Mouse (Mus musculus): ENCODE results near the gene Cdc20b.
"Not testable (repeated sequence)": the region's sequence is repeated elsewhere in the genome, so short reads cannot be mapped to it uniquely, and the experiment has no call there.

Cdc20b gene

GRCm38 (mm10) chr13:113034950-113035421 lies at the start of gene Cdc20b:
Gene Cdc20b, plus strand, starts transcription at chr13:113035111.
- DNase-seq: peak; percentile 57

- DNase-seq: no peak
These were observed 49.1 kb upstream of the Cdc20b start for GRCm38 (mm10) chr13:112985605-112986450.

- DNase-seq: no peak
These were observed 48.4 kb upstream of the Cdc20b start for GRCm38 (mm10) chr13:112986451-112986950.

GRCm38 (mm10) chr13:112987532-112987943 lies 47.4 kb upstream of the Cdc20b start, which contains the start of gene Ccno:
Gene Ccno, plus strand, starts transcription at chr13:112987802.
- peak; percentile 97 for DNase-seq

GRCm38 (mm10) chr13:112987991-112988390 lies 46.9 kb upstream of the Cdc20b start:
- DNase-seq: no peak

- DNase-seq: no peak
These were observed 46.0 kb upstream of the Cdc20b start for GRCm38 (mm10) chr13:112988866-112989265.

GRCm38 (mm10) chr13:112989541-112989940 lies 45.4 kb upstream of the Cdc20b start:
- peak; percentile 58 for DNase-seq

GRCm38 (mm10) chr13:112990346-112990745 lies 44.6 kb upstream of the Cdc20b start:
- DNase-seq: peak; percentile 20

- peak; percentile 19 for DNase-seq
These were observed 41.3 kb upstream of the Cdc20b start, which contains the start of gene Mcidas for GRCm38 (mm10) chr13:112993531-112994152. Gene Mcidas, plus strand, starts transcription at chr13:112993845.

GRCm38 (mm10) chr13:112994191-112994590 lies 40.7 kb upstream of the Cdc20b start:
- DNase-seq: peak; percentile 70

GRCm38 (mm10) chr13:112996407-112996806 lies 38.5 kb upstream of the Cdc20b start:
- DNase-seq: no peak

GRCm38 (mm10) chr13:112997369-112997768 lies 37.5 kb upstream of the Cdc20b start:
- no peak for DNase-seq

GRCm38 (mm10) chr13:112998427-112999201 lies 36.3 kb upstream of the Cdc20b start:
- no peak for DNase-seq

- no peak for DNase-seq
These were observed 34.8 kb upstream of the Cdc20b start for GRCm38 (mm10) chr13:113000090-113000489.

GRCm38 (mm10) chr13:113000576-113001318 lies 34.2 kb upstream of the Cdc20b start:
- peak; percentile 70 for DNase-seq

- no peak for DNase-seq
These were observed 22.2 kb upstream of the Cdc20b start for GRCm38 (mm10) chr13:113012683-113013082.

- not testable (repeated sequence) for DNase-seq
These were observed 21.5 kb upstream of the Cdc20b start for GRCm38 (mm10) chr13:113013174-113013953.

- DNase-seq: no peak
These were observed 13.4 kb upstream of the Cdc20b start for GRCm38 (mm10) chr13:113021521-113021920.

GRCm38 (mm10) chr13:113022467-113022866 lies 12.4 kb upstream of the Cdc20b start:
- DNase-seq: no peak

GRCm38 (mm10) chr13:113023274-113024143 lies 11.4 kb upstream of the Cdc20b start:
- DNase-seq: no peak

Measured in lung, postnatal 10 days (tissue).